Mouse (Mus musculus) heart, postnatal 0 days (tissue): Measurements from ENCODE around the gene Slc15a4.

Experiments used
- CTCF ChIP-seq: IDR thresholded peaks from 2 replicates; pipeline ENCODE4 v1.5.1; 2016; ENCODE audit warnings: antibody characterized with exemption, control low read depth, low read depth
- EP300 ChIP-seq: IDR thresholded peaks from 2 replicates; pipeline ENCODE4 v1.6.1; 2016; ENCODE audit warnings: antibody characterized with exemption, low read depth

GRCm38 (mm10) chr5:127592406-127592805, 40.3 kb downstream of the Slc15a4 start:
- TF ChIP-seq CTCF (no peak), EP300 (no peak)
